ENCODE assay signal across 14 mouse cellular contexts in genomic region chr1:59739577-59740354, GRCm38 (mm10). TPM values are rescaled to one million over a fixed set of nuclear protein-coding genes. Genes with fewer than 3 reads are reported as not detected.
DNase-seq lines count a peak whose midpoint lies in the region; ATAC-seq and TF ChIP-seq lines count a peak whose summit lies in the region.
"Had no signal": no experiment of that assay in that cellular context is flagged by ENCODE, and none has a peak within 500 bp of the region (broad histone marks: within the 10 kb centered on the region; RNA-seq: fewer than 3 reads in every experiment).

No protein-coding gene starts in this region.

- no peaks in the 10 kb centered on the region for H3K27me3 ChIP-seq in heart, embryonic 13.5 days (replicated peaks)
- no peaks in the 10 kb centered on the region for H3K27me3 ChIP-seq in liver, embryonic 13.5 days
- no peaks in the 10 kb centered on the region for H3K27me3 ChIP-seq in small intestine, adult 2 months (ENCODE audit: control insufficient read depth, insufficient read depth, low read length)
- H3K27me3 ChIP-seq: forebrain, embryonic 12.5 days; limb, embryonic 12.5 days; midbrain, embryonic 15.5 days had no signal

- H3K4me1 ChIP-seq in lung, adult 2 months (ENCODE audit: control insufficient read depth, insufficient read depth, low read length): peaks cover 6% of the 10 kb centered on the region
- H3K4me1 ChIP-seq in heart, embryonic 13.5 days: peaks cover 11% of the 10 kb centered on the region; the same call in 1 of the 2 replicates
- H3K4me1 ChIP-seq in liver, embryonic 13.5 days (replicated peaks): peaks cover 24% of the 10 kb centered on the region
- H3K4me1 ChIP-seq in small intestine, adult 2 months (ENCODE audit: control insufficient read depth, insufficient read depth, insufficient read length, low read length): peaks cover 3% of the 10 kb centered on the region; the same call in 1 of the 2 replicates
- H3K4me1 ChIP-seq: embryonic facial prominence, embryonic 10.5 days; forebrain, embryonic 12.5 days; limb, embryonic 12.5 days; midbrain, embryonic 15.5 days had no signal

- H3K9ac ChIP-seq in heart, embryonic 13.5 days: no peak overlapping the region
- H3K9ac ChIP-seq in liver, embryonic 13.5 days: peak overlapping the region; percentile 33; the same call in 1 of the 2 replicates
- H3K9ac ChIP-seq: forebrain, embryonic 12.5 days; limb, embryonic 12.5 days; midbrain, embryonic 15.5 days had no signal

- TF ChIP-seq CTCF in lung, adult 2 months (IDR thresholded peaks at IDR 0.05; ENCODE audit: insufficient read depth, low read length): no peak
- TF ChIP-seq CTCF in small intestine, adult 2 months (IDR thresholded peaks at IDR 0.05; ENCODE audit: extremely low read depth, insufficient read length, insufficient replicate concordance, low read depth, low read length): no peak

- no peaks in the 10 kb centered on the region for H3K36me3 ChIP-seq in heart, embryonic 13.5 days
- H3K36me3 ChIP-seq in liver, embryonic 13.5 days: no peaks in the 10 kb centered on the region
- no peaks in the 10 kb centered on the region for H3K36me3 ChIP-seq in small intestine, adult 2 months (ENCODE audit: control insufficient read depth, insufficient read depth, low read length)
- H3K36me3 ChIP-seq: embryonic facial prominence, embryonic 10.5 days; forebrain, embryonic 12.5 days; limb, embryonic 12.5 days; midbrain, embryonic 15.5 days had no signal

- H3K4me3 ChIP-seq in lung, adult 2 months (replicated peaks; ENCODE audit: extremely low read depth, low read depth, low read length): no peak overlapping the region
- H3K4me3 ChIP-seq in heart, embryonic 13.5 days: no peak overlapping the region
- no peak overlapping the region for H3K4me3 ChIP-seq in liver, embryonic 13.5 days (replicated peaks)
- peak overlapping the region; percentile 14 for H3K4me3 ChIP-seq in small intestine, adult 2 months (ENCODE audit: low read depth, low read length)
- H3K4me3 ChIP-seq: embryonic facial prominence, embryonic 10.5 days; forebrain, embryonic 12.5 days; layer of hippocampus, adult 2 months; limb, embryonic 12.5 days; midbrain, embryonic 15.5 days had no signal

- TF ChIP-seq POLR2A in lung, adult 2 months (IDR thresholded peaks at IDR 0.05; ENCODE audit: borderline replicate concordance, extremely low read depth, low read depth, low read length): no peak
- no peak for TF ChIP-seq POLR2A in small intestine, adult 2 months (IDR thresholded peaks at IDR 0.05; ENCODE audit: low read depth, low read length)

- H3K4me2 ChIP-seq in heart, embryonic 13.5 days: no peak overlapping the region
- peak overlapping the region; percentile 33 for H3K4me2 ChIP-seq in liver, embryonic 13.5 days
- H3K4me2 ChIP-seq: forebrain, embryonic 12.5 days; limb, embryonic 12.5 days; midbrain, embryonic 15.5 days had no signal

- no peak for ATAC-seq in heart, embryonic 13.5 days (ENCODE audit: extremely low read depth, insufficient number of reproducible peaks, low FRiP score, low TSS enrichment)
- peak; percentile 79 for ATAC-seq in liver, embryonic 13.5 days (ENCODE audit: low read depth)
- ATAC-seq: midbrain, embryonic 15.5 days had no signal

- H3K9me3 ChIP-seq in heart, embryonic 13.5 days: no peaks in the 10 kb centered on the region
- no peaks in the 10 kb centered on the region for H3K9me3 ChIP-seq in liver, embryonic 13.5 days (replicated peaks)
- H3K9me3 ChIP-seq: embryonic facial prominence, embryonic 10.5 days; forebrain, embryonic 12.5 days; limb, embryonic 12.5 days; midbrain, embryonic 15.5 days had no signal

- H3K27ac ChIP-seq in heart, embryonic 13.5 days (replicated peaks): peak overlapping the region; percentile 50
- H3K27ac ChIP-seq in liver, embryonic 13.5 days: peak overlapping the region; percentile 47
- peak overlapping the region; percentile 37; the same call in 1 of the 2 replicates for H3K27ac ChIP-seq in small intestine, adult 2 months (ENCODE audit: insufficient read depth, low read depth, low read length)
- H3K27ac ChIP-seq: embryonic facial prominence, embryonic 10.5 days; forebrain, embryonic 12.5 days; layer of hippocampus, adult 2 months; limb, embryonic 12.5 days; midbrain, embryonic 15.5 days had no signal

- 32% methylated on average over 17 of the region's 17 CpGs for whole genome bisulfite sequencing in lung, adult 2 months
- 49% methylated on average over 17 of the region's 17 CpGs for WGBS in heart, embryonic 13.5 days
- 40% methylated on average over 17 of the region's 17 CpGs for WGBS in liver, embryonic 13.5 days (ENCODE audit: insufficient replicate concordance)
- 21% methylated on average over 17 of the region's 17 CpGs for WGBS in small intestine, adult 2 months

- DNase-seq in lung, adult 18-20 months: peak; percentile 45 to 65
- no peak for DNase-seq in lung, adult 2 months
- peak; percentile 19 for DNase-seq in liver, embryonic 13.5 days
- DNase-seq in kidney, postnatal 4 days: no peak
- DNase-seq in cerebellum, postnatal 36 days: no peak
- DNase-seq in cerebellum, adult 11-12 months: no peak
- DNase-seq: thymus, postnatal 4 days had no signal

RNA-seq across cellular contexts. Expression of gene Bmpr2, which starts 23.4 kb away (rescaled TPM):
- polyA plus RNA-seq in lung, adult 2 months (2012; rRNA removed): 41.0 and 55.7 TPM in 2 replicates
- 6.1 TPM in 2 replicates for polyA plus RNA-seq in heart, embryonic 13.5 days (2015; fragmentation: Nextera tagmentation; extraction: Ambion mirVana)
- polyA plus RNA-seq in liver, embryonic 13.5 days (2015; fragmentation: Nextera tagmentation; extraction: Ambion mirVana): 0.89 and 0.95 TPM in 2 replicates
- polyA plus RNA-seq in small intestine, adult 2 months (2012; rRNA removed): 0.89 and 1.9 TPM in 2 replicates

RNA-seq across cellular contexts. Expression of gene Nop58, which starts 55.0 kb away (rescaled TPM):
- 11.6 and 17.1 TPM in 2 replicates for polyA plus RNA-seq in lung, adult 2 months (2012; rRNA removed)
- polyA plus RNA-seq in heart, embryonic 13.5 days (2015; fragmentation: Nextera tagmentation; extraction: Ambion mirVana): 157 and 158 TPM in 2 replicates
- polyA plus RNA-seq in liver, embryonic 13.5 days (2015; fragmentation: Nextera tagmentation; extraction: Ambion mirVana): 226 and 278 TPM in 2 replicates
- polyA plus RNA-seq in small intestine, adult 2 months (2012; rRNA removed): 4.1 and 8.2 TPM in 2 replicates

Comparison
In these comparisons a context has a peak if more than half of its experiments do, and no peak if none do; other contexts are left out.
1. DNase-seq: peak in lung, adult 18-20 months (2 of 2) and liver, embryonic 13.5 days (single experiment); none in lung, adult 2 months (single experiment), kidney, postnatal 4 days (0 of 2), cerebellum, postnatal 36 days (0 of 2) and cerebellum, adult 11-12 months (single experiment).
2. Peak in every context shown above with its lines, with median percentiles within 50 percentile points of each other: H3K27ac ChIP-seq.